Mouse (Mus musculus) limb, embryonic 14.5 days (tissue): ENCODE data around the gene Hist1h3f. TPM values are rescaled to one million over a fixed set of nuclear protein-coding genes. Genes with fewer than 3 reads are reported as not detected.
A peak's percentile ranks its signal among the peaks of the same experiment; 100 is the strongest.

Source experiments
- ATAC-seq: fragments of 200-750 bp; cut with Nextera tagmentation; 2 replicates; pipeline ENCODE4 v1.8.0; 2017; ENCODE audit warnings: low read depth, moderate number of reproducible peaks, moderate TSS enrichment; ENCODE audit not compliant: low FRiP score
- DNase-seq: peaks from one replicate; pipeline ENCODE4 v3.0.0-alpha.2; 2015; ENCODE audit warnings: low spot score
- H3K27ac ChIP-seq: fragments of 300-500 bp; sonication (generic); replicated peaks from 2 replicates; pipeline ENCODE4 v1.5.1; 2014; ENCODE audit warnings: low read depth, mild to moderate bottlenecking, low read length, moderate library complexity, mixed read lengths
- H3K27me3 ChIP-seq: fragments of 300-500 bp; sonication (generic); 2 replicates; pipeline ENCODE4 v1.6.1; 2014; ENCODE audit warnings: low read length, mixed read lengths; ENCODE audit not compliant: control insufficient read depth, insufficient read depth
- H3K36me3 ChIP-seq: fragments of 300-500 bp; sonication (generic); 2 replicates; pipeline ENCODE4 v1.6.1; 2014; ENCODE audit warnings: mild to moderate bottlenecking, low read length, moderate library complexity, mixed read lengths; ENCODE audit not compliant: control insufficient read depth, insufficient read depth
- H3K4me1 ChIP-seq: fragments of 300-500 bp; sonication (generic); 2 replicates; pipeline ENCODE4 v1.6.1; 2014; ENCODE audit warnings: antibody characterized with exemption, low read length, mixed read lengths; ENCODE audit not compliant: control insufficient read depth, insufficient read depth
- H3K4me2 ChIP-seq: fragments of 300-500 bp; sonication (generic); replicated peaks from 2 replicates; pipeline ENCODE4 v1.6.1; 2014; ENCODE audit warnings: low read depth, mild to moderate bottlenecking, low read length, moderate library complexity; ENCODE audit not compliant: severe bottlenecking
- H3K4me3 ChIP-seq: fragments of 300-500 bp; sonication (generic); replicated peaks from 2 replicates; pipeline ENCODE4 v1.5.1; 2014; ENCODE audit warnings: low read length
- H3K9ac ChIP-seq: fragments of 300-500 bp; sonication (generic); 2 replicates; pipeline ENCODE4 v1.6.1; 2014; ENCODE audit warnings: mild to moderate bottlenecking, low read depth, low read length, moderate library complexity; ENCODE audit not compliant: severe bottlenecking
- H3K9me3 ChIP-seq: fragments of 300-500 bp; sonication (generic); 2 replicates; pipeline ENCODE4 v1.6.1; 2016; ENCODE audit warnings: low read length; ENCODE audit not compliant: control insufficient read depth
- POLR2A ChIP-seq: fragments of 200-500 bp; IDR thresholded peaks from 2 replicates; pipeline ENCODE4 v1.8.0; 2012; ENCODE audit warnings: inconsistent platforms, mild to moderate bottlenecking, moderate library complexity, borderline replicate concordance; ENCODE audit not compliant: insufficient read depth, insufficient read length; ENCODE audit errors: extremely low read depth
- WGBS: fragments of 180-500 bp; shearing (Covaris S2); extraction: QIAGEN DNeasy Blood & Tissue Kit; methylation state at CpG from one replicate; pipeline ENCODE4 v1.1.7; 2014; 5-methylcytosine and 5-hydroxymethylcytosine counted together
- polyA plus RNA-seq, 2 experiments: library from polyadenylated mRNA; depleted of rRNA in 1 of 2; stranded (reverse) in 1 of 2; unstranded in 1 of 2; fragments of >200 nt; fragmentation: Nextera tagmentation in 1 of 2; extraction: Ambion mirVana in 1 of 2; gene quantifications; 2 replicates each; pipeline versions ENCODE4 v1.2.1 to v1.2.3; 2012 to 2014

The Hist1h3f gene
- polyA plus RNA-seq, 2 experiments, result 0.65 to 4.1 TPM

GRCm38 (mm10) chr13:23515281-23515680, 28.6 kb upstream of the Hist1h3f start:
- H3K9me3 ChIP-seq, result no peaks in the 10 kb centered on the region
- H3K4me3 ChIP-seq, result no peak overlapping the region
- TF ChIP-seq POLR2A, result no peak
- H3K9ac ChIP-seq, result no peak overlapping the region
- no peaks in the 10 kb centered on the region for H3K36me3 ChIP-seq
- no peak overlapping the region for H3K4me2 ChIP-seq
- no peak for ATAC-seq
- WGBS, result 83% methylated on average over 5 of the region's 5 CpGs
- H3K4me1 ChIP-seq, result 0 out of 2 replicates have a peak, but pooled peaks cover 4% of the 10 kb centered on the region
- H3K27ac ChIP-seq, result no peak overlapping the region
- no peak for DNase-seq
- H3K27me3 ChIP-seq, result no peaks in the 10 kb centered on the region

GRCm38 (mm10) chr13:23515826-23516620, 27.8 kb upstream of the Hist1h3f start:
- peak overlapping the region; percentile 52 for H3K4me2 ChIP-seq
- H3K27me3 ChIP-seq, result no peaks in the 10 kb centered on the region
- no peak for DNase-seq
- no peak for TF ChIP-seq POLR2A
- H3K4me3 ChIP-seq, result peak overlapping the region; percentile 52
- H3K27ac ChIP-seq, result no peak overlapping the region
- H3K4me1 ChIP-seq, result 0 out of 2 replicates have a peak, but pooled peaks cover 4% of the 10 kb centered on the region
- H3K9ac ChIP-seq, result peak overlapping the region; percentile 41; the same call in 1 of the 2 replicates
- no peaks in the 10 kb centered on the region for H3K9me3 ChIP-seq
- H3K36me3 ChIP-seq, result no peaks in the 10 kb centered on the region
- 51% methylated on average over 15 of the region's 15 CpGs for WGBS
- ATAC-seq, result no peak

GRCm38 (mm10) chr13:23516822-23517602, 26.8 kb upstream of the Hist1h3f start:
- H3K4me2 ChIP-seq, result peak overlapping the region; percentile 73
- peak overlapping the region; percentile 52 for H3K4me3 ChIP-seq
- under 1% methylated on average over 19 of the region's 19 CpGs for WGBS
- 0 out of 2 replicates have a peak, but pooled peaks cover 4% of the 10 kb centered on the region for H3K4me1 ChIP-seq
- no peaks in the 10 kb centered on the region for H3K27me3 ChIP-seq
- no peaks in the 10 kb centered on the region for H3K36me3 ChIP-seq
- peak overlapping the region; percentile 49 for H3K9ac ChIP-seq
- no peaks in the 10 kb centered on the region for H3K9me3 ChIP-seq
- no peak for TF ChIP-seq POLR2A
- peak overlapping the region; percentile 84 for H3K27ac ChIP-seq
- ATAC-seq, result peak; percentile 76
- peak; percentile 85 for DNase-seq

- WGBS, result 0% methylated on average over 27 of the region's 27 CpGs
- Histone ChIP-seq H3K36me3 (no peaks in the 10 kb centered on the region), H3K4me2 (peak overlapping the region; percentile 73), H3K27ac (peak overlapping the region; percentile 84), H3K4me3 (peak overlapping the region; percentile 52), H3K9ac (peak overlapping the region; percentile 49), H3K27me3 (no peaks in the 10 kb centered on the region), H3K4me1 (0 out of 2 replicates have a peak, but pooled peaks cover 4% of the 10 kb centered on the region), H3K9me3 (no peaks in the 10 kb centered on the region)
- ATAC-seq (peak; percentile 86), DNase-seq (peak; percentile 89)
- TF ChIP-seq POLR2A, result no peak
Measured at GRCm38 (mm10) chr13:23517603-23518294, 26.1 kb upstream of the Hist1h3f start.

GRCm38 (mm10) chr13:23518295-23518603, 25.6 kb upstream of the Hist1h3f start:
- no peaks in the 10 kb centered on the region for H3K9me3 ChIP-seq

More at GRCm38 (mm10) chr13:23518295-23518603, 25.6 kb upstream of the Hist1h3f start:
- Histone ChIP-seq H3K4me3 (peak overlapping the region; percentile 52), H3K27ac (no peak overlapping the region), H3K36me3 (no peaks in the 10 kb centered on the region), H3K9ac (no peak overlapping the region; the same call in 1 of the 2 replicates), H3K27me3 (no peaks in the 10 kb centered on the region), H3K4me1 (0 out of 2 replicates have a peak, but pooled peaks cover 4% of the 10 kb centered on the region), H3K4me2 (peak overlapping the region; percentile 73)
- no peak for TF ChIP-seq POLR2A
- WGBS, result under 1% methylated on average over 6 of the region's 6 CpGs
- ATAC-seq (no peak), DNase-seq (no peak)
